Mouse (Mus musculus) regulatory T cell (primary cell): Measurements from ENCODE around the gene Xrcc4.
"Not testable (repeated sequence)": the region's sequence is repeated elsewhere in the genome, so short reads cannot be mapped to it uniquely, and the experiment has no call there.

Source experiments
- in situ Hi-C: fragments of 300-600 bp; cut with MboI, MseI; formaldehyde crosslinking; loops from one replicate; pipeline ENCODE4 v1.15.1; 2025; ENCODE audit warnings: high pct_unique_total_duplicates

Xrcc4 gene

DNA sequence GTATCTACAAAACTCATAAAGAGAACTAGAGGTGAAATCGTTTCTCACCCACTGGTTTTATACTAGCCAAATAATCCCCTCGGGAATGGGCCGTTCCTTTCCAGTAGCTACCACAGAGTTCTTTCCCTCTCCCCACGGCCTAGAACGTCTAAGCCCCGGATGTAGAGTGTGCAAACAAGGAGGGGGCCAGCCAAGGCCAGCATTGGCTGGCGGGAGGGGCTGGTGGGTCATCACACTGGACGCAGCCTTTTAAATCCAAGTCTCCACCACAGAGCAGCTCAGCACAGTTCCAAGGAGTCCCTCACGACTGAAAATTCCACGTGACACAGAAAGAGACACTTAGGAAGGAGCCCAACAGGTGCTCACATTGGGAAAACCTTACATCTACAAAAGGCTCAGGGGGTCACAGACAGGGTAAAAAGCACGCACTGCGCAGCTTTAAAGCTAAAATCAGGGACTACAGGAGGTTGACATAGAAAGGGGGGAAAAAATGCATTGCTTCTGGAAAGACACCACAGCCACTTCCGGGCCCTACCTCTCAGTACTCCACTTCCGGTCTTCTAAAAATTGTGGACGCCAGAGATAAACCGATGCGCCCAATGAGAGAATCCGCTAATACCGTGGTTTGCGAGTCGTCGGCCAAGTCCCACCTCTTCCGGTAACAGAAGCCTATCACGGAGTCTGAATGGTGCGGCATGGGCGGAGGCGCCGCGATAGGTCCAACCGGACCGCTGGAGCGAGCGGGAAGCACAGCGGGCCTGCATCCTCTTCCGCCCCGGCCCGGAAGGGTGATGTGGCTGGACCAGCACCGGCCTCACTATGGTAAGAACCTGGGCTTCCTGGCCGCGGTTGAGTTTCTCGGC is at the start of gene Xrcc4, which contains the start of gene Tmem167:
TSS of gene Xrcc4 (minus strand) at position 647 of the 863 bp plus-strand sequence.
TSS of gene Tmem167 (plus strand) at position 162 of the 863 bp plus-strand sequence.
- in situ Hi-C loops: no loop called here

DNA sequence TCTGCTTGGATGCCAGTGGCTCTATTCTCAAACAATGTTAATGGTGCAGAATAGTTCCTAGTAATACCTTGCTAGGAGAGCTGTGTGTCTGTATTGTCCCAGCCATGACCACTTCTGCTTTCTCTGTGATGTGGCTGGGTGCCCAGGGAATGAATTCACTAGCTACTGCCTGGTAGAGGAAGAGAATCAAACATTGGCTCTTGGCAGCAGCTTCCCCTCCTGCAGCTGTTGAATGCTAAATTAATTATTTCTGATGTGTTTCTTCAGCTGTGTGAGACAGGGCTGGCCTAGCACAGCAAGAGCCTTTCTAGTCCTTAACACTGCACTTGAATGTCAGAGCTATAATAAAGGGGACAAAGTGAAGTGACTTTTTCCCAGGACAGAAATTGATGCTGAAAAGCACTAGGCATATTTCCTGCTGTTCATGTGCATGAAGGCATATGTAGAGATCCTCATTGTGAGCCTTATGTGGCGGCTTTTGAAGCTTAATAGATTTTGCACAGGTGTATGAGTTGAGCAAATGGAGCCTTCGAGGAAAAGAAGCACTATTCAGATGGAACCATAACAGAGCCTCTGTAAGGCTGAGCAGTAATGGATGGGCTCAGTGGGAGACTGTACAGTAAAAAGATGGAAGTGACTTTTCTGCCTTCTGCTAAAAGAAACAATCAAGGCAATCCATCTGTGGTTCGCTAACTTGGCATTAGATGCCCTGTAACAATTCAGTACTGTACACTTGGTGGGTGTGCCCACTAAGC is 46.9 kb upstream of the Xrcc4 start:
- in situ Hi-C loops: no loop called here

DNA sequence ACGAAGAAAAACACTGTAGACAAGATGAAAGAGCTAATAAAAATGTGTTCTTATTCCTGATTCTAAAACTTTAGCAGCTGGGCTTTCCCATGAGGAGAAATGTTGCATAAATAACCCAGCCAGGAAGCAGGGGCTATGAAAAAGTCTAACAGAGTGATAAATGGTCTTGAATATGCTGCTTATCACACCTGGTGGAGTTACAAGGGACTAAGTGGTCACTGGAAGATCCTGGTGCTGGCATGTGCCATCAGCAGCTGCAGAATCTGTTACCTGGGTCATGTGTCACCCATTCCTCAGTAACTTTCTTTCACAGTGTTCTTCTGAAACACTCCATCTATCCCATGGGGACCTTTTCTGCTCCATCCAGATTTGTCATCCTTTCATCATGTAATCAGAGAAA is 22.3 kb upstream of the Xrcc4 start:
- in situ Hi-C loops: no loop called here

DNA sequence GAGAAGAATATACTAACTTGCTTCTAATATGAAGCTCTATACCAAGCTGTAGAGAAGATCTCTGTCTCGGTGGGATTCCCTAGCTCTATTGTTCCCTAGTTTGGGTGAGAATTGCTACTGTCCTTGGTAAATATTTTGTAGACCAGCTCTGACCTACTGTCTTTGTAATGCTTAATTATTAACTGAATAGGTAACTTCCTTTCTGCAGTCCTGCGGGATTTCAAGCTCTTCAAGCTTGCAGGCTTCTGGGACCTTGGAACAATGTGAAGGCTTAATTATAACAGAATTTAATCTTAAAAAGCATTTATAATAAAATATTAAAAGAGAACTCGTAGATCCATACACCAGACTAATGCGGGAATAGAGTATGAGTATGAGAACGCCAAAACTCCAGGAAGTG is 19.3 kb upstream of the Xrcc4 start:
- in situ Hi-C loops: not testable (repeated sequence)

DNA sequence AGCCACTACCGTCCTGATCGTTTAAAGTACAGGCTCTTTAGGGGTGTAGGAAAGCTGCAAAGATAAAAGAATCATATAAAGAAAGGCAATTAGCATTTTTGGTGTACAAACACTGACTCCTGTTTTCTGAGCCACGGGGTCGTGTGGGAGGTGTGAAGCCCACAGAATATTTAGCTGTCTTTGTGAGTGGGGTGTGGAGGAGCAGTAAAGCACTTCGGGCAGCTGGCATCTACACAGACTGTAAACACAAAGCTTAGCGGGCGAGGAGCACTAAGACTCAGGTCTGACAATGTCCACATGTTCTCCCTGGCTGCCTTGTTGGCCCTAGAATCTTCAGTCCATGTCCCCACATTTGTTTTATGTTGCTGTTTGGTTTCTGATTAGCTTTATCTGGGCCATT is 16.7 kb upstream of the Xrcc4 start:
- in situ Hi-C loops: no loop called here

DNA sequence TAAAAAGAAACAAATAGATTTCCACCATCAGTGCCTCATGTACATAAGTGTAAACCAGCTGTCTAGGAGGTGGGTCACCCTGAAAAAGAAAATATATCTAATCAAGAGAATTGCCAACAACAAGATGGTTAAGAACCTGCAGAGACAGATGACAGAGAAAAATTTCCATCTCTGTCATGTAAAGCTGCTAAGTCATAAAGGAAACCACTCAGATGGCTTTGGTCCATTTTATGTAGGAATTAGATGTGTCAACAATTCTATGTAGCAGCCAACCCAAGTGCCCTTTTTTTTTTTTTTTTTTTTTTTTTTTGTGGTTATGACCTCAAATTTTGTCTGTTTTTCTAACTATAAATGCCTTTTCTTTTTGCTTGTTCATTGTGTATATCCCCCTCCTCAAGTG is 12.1 kb upstream of the Xrcc4 start:
- in situ Hi-C loops: no loop called here

DNA sequence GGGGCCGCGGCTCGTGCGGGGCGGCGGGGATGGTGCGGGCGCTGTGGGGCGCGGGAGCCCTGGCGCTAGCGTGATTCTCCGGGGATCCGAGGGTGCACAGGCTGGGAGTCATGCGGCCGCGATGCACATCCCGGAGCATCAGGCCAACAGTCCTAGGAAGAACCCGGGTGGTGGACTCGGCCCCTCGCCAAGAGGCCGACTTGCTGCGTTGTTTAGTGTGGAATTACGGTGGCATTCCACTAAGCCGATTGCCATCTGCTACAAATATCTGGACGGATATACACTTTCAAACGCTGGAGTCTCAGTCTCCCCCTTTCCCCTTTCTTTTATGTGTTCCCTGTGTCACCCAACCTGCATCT is 396 bp upstream of the Xrcc4 start:
- in situ Hi-C loops: no loop called here

DNA sequence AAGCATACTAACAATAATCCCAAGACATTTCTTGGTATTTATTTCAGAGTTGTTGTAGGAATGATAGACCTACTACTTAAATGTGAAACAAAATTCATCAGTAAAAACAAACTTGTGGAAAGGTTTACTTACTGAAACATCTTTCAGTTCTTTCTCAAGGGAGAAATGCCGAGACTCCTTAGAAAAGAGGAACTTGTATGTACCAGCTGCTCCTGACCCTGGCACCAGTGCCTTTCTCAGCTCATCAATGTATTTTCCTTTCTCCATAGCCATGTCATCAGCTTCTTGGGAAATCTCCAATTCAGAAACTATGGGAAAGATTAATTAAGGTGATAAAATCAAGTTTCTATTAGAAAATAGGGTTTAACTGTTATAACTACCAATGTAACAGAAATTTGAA is 27.5 kb downstream of the Xrcc4 start:
- in situ Hi-C loops: no loop called here

DNA sequence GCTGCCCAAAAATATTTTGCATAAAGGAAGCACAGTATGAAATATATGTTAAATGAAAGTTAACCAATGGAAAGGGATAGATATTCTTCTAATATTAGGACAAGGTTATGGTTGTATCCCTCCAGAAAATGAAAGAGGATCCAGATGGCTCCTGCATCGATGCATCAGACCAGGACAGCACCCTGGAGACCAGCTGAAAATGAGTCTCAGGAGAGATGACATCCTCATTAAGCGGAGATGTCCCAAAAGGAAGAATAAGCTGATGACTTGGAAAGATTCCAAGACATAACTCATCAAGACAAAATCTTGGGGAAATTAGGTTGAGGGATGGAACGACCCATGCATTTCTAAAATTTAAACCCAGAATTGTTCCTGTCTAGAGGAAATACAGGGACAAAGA is 37.0 kb downstream of the Xrcc4 start:
- in situ Hi-C loops: no loop called here

DNA sequence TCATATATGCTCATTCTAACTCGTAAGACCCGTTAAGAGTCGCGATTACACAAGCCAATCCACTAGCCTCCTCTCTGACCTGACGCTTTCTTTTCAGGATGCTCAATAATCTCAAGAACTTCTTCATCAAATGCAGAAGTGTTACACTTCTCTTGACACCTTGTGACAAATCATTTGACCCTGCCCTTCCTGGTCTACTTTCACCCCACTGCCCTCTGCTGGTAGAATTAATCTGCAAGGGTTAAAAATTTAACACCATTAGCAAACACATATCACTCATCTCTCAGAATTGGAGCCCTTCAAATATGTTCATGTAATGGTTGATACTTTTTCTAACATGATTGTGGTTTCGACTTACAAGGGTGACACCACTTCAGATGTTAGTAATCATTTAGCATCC is 37.7 kb downstream of the Xrcc4 start:
- in situ Hi-C loops: no loop called here

DNA sequence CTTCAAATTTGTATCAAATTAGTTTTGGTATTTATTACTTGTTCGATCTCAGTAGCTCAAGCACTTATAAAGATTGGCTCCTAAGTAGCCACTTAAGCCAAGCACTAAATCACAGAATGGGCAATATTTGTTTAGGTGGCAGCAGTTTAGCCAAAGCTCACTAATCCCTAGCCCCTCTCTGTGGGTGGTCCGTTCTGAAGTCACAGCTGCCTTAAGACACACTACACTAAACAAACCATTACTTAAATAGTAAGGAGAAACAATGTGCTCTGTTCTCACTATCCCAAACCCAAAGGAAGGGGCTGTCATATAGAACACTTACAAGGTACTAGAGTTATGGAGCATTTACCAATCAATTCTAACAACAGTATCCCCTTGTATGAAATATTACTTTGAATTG is 49.8 kb downstream of the Xrcc4 start:
- in situ Hi-C loops: no loop called here

DNA sequence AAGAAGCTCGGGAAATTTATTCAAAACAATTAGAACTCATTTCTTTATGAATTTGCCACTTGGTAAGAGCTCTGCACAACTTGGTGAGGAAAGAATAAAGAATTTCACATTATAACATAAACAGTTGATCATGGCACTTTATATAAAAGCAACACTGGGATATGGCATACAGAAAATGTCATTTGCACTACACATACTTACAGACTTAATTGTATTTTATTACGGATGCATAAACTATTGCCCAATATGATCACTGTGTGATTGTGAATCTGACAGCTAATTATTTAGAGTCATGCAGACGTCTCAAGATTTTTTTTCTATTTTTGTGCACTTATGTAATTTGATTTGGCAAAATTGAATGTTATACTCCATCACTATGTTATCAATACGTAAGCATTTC is 56.4 kb downstream of the Xrcc4 start:
- in situ Hi-C loops: no loop called here

DNA sequence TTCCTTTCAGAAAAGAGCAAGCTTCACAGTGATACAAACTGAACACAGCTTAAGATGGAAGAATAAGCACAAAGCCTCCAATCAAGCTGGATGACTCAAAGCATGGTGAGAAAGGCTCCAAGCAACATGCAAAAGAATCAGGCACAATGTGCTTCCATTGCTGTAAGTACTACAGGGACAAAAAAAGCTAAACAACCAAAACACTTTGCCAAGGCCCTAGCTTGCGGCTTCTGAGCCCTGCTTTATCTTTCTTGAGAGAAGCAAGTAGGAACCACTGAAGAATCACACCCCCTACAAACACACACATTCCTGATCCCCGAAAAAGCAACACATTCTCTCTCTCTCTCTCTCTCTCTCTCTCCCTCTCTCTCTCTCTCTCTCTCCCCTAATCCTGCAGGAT is 56.9 kb downstream of the Xrcc4 start:
- in situ Hi-C loops: no loop called here

DNA sequence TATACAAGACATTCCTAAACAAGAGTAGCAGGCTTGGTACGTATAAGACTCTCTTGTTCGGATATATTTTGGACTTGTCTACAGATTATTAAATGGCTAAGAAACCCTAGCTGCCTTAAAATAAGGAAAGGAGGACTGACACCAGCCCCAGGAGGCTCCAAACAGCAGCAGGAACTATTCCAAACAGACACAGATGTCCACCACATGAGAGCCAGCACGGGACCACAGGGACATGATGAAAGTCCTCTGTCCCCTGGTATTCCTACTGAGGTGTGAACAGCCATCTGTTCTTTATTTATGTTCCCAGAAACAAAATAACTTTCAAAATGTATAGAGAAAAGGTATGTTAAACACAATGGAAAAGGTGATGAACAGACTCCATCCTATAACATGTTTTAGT is 58.5 kb downstream of the Xrcc4 start:
- in situ Hi-C loops: no loop called here

DNA sequence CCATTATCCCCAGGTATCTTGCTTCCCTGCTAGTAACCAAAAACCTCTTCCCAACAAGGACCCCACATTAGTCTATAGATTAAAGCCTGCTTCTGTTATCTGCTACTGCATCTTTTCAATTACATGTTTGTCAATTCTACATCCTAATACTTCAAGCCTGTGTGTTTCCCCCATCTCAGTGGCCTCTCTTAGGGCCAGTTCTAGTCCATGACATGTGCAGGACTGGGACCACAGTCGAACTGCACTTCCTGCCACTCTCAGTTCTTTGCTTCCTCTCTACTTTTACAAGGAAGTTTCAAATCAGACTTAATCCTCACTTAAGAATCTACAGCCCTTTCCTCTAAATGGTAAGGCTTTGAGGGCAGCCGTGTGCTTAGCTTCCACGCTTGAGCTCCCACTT is 76.8 kb downstream of the Xrcc4 start:
- in situ Hi-C loops: no loop called here

DNA sequence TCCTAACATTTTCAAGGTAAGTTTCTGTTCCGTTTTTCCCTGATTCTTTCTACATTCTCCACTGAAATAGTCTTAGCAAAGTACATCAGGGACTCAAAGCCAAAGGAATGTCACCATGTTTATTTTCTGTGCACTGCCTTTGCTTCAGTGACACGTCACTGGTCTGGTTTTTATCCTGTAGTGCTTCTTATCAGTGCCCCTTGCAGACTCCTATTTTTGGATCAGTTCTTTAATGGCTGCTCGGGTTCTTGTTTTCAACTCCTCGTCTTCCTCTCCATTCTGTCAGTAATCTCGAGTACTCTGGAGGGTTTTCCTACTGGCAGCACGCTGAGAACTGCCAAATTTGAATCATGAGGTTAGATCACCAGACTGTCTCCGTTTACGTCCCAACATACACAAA is 77.2 kb downstream of the Xrcc4 start:
- in situ Hi-C loops: no loop called here

DNA sequence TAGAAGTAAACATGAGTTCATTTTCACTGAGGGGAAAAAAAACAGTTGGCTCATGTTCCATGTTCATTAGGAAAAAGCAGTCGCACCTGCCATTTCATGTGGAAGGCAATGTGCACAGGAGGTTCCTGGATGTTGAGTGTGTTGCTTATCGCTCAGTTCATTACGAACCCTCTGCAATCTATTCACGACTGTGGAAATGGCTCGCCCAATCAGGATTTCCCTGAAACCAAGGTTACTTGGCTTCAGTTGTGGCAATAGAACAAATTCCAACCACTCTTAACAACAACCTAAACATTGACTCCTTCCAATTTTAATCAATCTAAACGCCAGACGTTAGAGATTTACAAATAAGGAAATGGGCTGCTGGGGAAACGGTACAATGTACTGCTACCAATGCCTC is 78.3 kb downstream of the Xrcc4 start:
- in situ Hi-C loops: no loop called here

DNA sequence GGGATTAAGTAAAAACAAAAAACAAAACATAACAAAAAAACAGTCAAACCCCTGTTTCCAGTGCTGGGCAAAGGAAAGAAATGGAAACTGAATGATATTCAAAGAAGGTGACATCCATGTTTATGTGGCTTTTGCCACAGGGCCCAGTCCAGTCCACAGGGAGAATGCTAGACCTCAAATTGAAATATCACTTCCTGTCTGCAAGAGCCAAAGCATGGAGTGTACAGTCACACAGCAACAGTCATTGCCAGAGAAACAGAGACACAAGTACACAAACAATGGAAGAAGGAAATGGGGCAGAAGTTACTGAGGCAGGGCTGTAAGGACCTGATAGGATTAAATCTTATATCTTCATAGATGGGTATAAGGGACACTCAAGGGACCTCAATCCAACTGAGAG is 79.6 kb downstream of the Xrcc4 start:
- in situ Hi-C loops: no loop called here

DNA sequence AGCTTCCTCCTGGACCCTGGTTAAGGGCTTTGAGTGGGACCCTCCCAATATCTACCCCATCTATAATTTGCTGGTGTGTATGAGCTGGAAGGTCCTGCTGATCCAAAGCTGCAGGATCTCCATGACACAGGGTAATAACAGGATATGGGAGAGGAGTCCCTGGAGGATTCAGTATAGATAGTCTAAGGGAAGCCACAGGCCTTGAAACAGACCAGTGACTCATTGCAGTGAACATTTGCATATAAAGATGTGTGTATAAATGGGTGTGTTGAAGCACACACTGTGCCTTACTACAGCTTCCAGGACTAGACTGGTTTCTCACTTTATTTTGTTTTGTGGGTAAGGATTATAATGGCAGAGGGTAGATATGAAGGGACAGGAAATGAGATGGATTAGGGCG is 83.8 kb downstream of the Xrcc4 start:
- in situ Hi-C loops: no loop called here

DNA sequence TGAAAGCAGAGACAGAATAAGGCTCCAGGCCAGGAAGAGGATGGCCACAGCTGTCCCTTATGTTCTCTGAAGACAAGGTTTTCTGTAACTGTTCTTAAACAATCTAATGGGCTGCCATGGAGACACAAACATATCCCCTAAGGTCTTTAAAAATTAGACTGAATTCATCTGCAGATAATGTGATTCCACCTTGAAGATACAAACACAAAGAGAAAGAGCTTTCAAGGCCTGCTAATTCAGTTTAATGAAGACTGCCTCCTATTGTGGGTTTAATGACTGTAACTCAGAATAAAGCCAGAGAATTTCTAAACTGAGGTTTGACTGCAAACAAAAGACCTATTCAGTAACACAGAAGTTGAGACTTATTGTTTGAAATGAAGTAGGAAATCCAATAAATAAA is 91.9 kb downstream of the Xrcc4 start:
- in situ Hi-C loops: no loop called here

DNA sequence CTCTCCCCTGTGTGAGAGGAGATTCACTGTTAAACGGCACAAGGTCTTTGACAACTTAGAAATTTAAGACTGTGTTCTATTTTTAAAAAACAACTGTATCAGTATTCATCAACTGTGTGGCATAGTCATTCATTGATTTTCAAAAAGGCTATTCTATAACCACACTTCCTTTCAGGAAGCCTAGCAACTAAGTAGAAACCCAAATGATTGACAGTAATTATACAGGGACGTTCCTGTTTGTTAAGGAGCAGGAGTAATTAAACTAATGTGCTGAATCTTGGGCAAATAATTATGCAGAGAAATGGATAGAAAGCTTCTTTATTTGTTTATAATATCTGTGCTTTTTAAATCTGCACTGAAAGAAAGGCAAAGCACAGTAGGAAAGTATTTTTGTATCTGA is 103.3 kb downstream of the Xrcc4 start:
- in situ Hi-C loops: loop anchor here (10.0 kb wide), 1 partner anchor 769 kb away; no protein-coding TSS in a partner anchor

DNA sequence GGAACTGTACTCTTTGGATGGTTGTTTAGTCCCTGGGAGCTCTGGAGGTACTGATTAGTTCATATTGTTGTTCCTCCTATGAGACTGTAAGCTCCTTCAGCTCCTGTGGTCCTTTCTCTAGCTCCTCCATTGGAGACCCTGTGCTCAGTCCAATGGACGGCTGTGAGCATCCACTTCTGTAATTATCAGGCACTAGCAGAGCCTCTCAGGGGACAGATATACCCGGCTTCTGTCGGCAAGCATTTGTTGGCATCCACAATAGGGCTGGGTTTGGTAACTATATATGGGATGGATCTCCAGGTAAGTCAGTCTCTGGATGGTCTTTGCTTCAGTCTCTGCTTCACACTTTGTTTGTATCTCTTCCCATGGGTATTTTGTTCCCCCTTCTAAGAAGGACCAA is 118.5 kb downstream of the Xrcc4 start:
- in situ Hi-C loops: no loop called here

DNA sequence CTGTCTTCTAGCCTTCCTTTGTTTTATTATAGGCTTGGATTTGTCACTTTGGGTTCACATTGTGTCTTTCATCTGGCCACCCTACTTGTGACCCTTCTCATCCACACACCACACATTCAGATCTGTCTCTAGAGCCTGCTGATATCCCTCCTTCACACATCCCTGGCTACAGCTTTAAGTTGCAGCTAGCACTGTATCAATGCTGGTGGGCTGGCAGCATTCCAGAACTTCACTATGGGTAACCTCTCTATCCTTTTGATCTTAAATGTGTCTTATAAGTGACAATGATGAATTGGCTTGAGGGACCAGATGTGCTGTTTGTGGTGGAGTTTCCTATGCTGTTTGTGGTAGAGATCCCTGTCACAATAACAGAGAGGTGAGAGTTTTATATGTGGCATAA is 120.7 kb downstream of the Xrcc4 start:
- in situ Hi-C loops: no loop called here
